Mouse (Mus musculus): ENCODE measurements around the gene Aamp.

GRCm38 (mm10) chr1:74282896-74283625 lies 1.5 kb downstream of the Aamp start:
- no peak for TF ChIP-seq CTCF (IDR thresholded peaks at IDR 0.05; ENCODE audit: low read depth, low read length)
- no peak for TF ChIP-seq TAL1 (conservative IDR thresholded peaks at IDR 0.05; ENCODE audit: low read depth, low read length)
- no peak for TF ChIP-seq POLR2AphosphoS5 (IDR thresholded peaks at IDR 0.05; ENCODE audit: insufficient replicate concordance, low read depth, low read length)
- TF ChIP-seq GATA1 (IDR thresholded peaks at IDR 0.05; ENCODE audit: borderline replicate concordance, low read length), result no peak

Data from G1E (cell line).